ENCODE assay signal across 19 mouse cellular contexts in the genomic region with DNA sequence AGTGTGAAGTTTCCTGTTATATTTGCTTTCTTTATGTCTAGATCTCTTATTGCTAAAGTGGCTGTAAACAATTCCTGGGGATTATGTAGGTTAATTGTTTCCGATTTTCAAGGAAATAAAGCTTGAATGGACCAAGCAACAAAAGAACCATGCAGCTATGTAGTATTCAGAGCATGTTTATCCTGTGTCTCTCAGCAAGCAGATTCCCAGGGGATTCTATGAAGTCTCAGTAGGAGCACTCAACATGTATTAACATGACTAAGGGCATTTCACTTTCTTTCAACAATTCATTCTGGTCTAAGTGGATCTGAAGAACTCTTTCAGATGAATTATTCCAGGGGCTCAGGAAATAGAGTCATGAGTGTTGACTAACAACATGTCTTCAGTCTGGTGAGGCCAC.
"Had no signal": no experiment of that assay in that cellular context is flagged by ENCODE, and none has a peak within 500 bp of the region (broad histone marks: within the 10 kb centered on the region; RNA-seq: fewer than 3 reads in every experiment).

No protein-coding gene starts in this region.

- H3K27me3 ChIP-seq: liver, embryonic 13.5 days; liver, embryonic 15.5 days; lung, embryonic 15.5 days; megakaryocyte, embryonic 14.5 days; neural tube, embryonic 12.5 days had no signal

- ATAC-seq: liver, postnatal 0 days; lung, postnatal 0 days; midbrain, embryonic 16.5 days had no signal

- H3K27ac ChIP-seq: liver, embryonic 13.5 days; liver, embryonic 15.5 days; lung, embryonic 15.5 days; macrophage; neural tube, embryonic 12.5 days had no signal

- H3K4me2 ChIP-seq: liver, embryonic 13.5 days; liver, embryonic 15.5 days; lung, embryonic 15.5 days; midbrain, embryonic 11.5 days; neural tube, embryonic 12.5 days had no signal

- DNase-seq: liver, embryonic 13.5 days; liver, postnatal 0 days; lung, adult 2 months; lung, postnatal 14 days; lung, postnatal 36 days; right cerebral cortex, postnatal 25 days; right cerebral cortex, postnatal 4 days; spleen, adult 18-20 months; thymus, adult 18-20 months; thymus, postnatal 14 days; thymus, postnatal 36 days had no signal

- H3K4me1 ChIP-seq: liver, embryonic 13.5 days; liver, embryonic 15.5 days; lung, embryonic 15.5 days; megakaryocyte, embryonic 14.5 days; neural tube, embryonic 12.5 days had no signal

- H3K9me3 ChIP-seq: liver, embryonic 13.5 days; liver, embryonic 15.5 days; lung, embryonic 15.5 days; megakaryocyte, embryonic 14.5 days; neural tube, embryonic 12.5 days had no signal

- H3K9ac ChIP-seq: liver, embryonic 13.5 days; liver, embryonic 15.5 days; liver, postnatal 0 days; lung, embryonic 15.5 days; neural tube, embryonic 12.5 days had no signal

- H3K36me3 ChIP-seq: liver, embryonic 13.5 days; liver, embryonic 15.5 days; lung, embryonic 15.5 days; neural tube, embryonic 12.5 days had no signal

- H3K4me3 ChIP-seq: liver, embryonic 13.5 days; liver, embryonic 15.5 days; lung, embryonic 15.5 days; megakaryocyte, embryonic 14.5 days; neural tube, embryonic 12.5 days had no signal
